Mouse (Mus musculus) testis, adult 2 months (tissue): Measurements from ENCODE around the gene Cntnap5a.

ENCODE experiments used
- CTCF ChIP-seq: fragments of 200-500 bp; IDR thresholded peaks from 2 replicates; pipeline ENCODE4 v1.5.1; 2012; ENCODE audit warnings: low read depth, mild to moderate bottlenecking, inconsistent platforms, low read length, moderate library complexity; ENCODE audit not compliant: control insufficient read depth, insufficient read depth, insufficient replicate concordance
- POLR2A ChIP-seq: fragments of 200-500 bp; IDR thresholded peaks from 2 replicates; pipeline ENCODE4 v1.6.1; 2012; ENCODE audit warnings: low read depth, mild to moderate bottlenecking, inconsistent platforms, low read length, moderate library complexity; ENCODE audit not compliant: control insufficient read depth

- no peak for TF ChIP-seq POLR2A
- no peak for TF ChIP-seq CTCF
Observed at GRCm38 (mm10) chr1:115745569-115745968, 61.0 kb downstream of the Cntnap5a start.
